Mouse (Mus musculus) embryonic facial prominence, embryonic 11.5 days (tissue): ENCODE data around the gene Nexn. TPM values are rescaled to one million over a fixed set of nuclear protein-coding genes. Genes with fewer than 3 reads are reported as not detected.

Experiments used
- ATAC-seq: fragments of 200-750 bp; cut with Nextera tagmentation; replicated peaks from 2 replicates; pipeline ENCODE4 v1.8.0; 2017; ENCODE audit warnings: low read depth; ENCODE audit not compliant: insufficient number of reproducible peaks, low FRiP score, low TSS enrichment
- DNase-seq: peaks from one replicate; pipeline ENCODE4 v3.0.0-alpha.2; 2015; ENCODE audit warnings: low spot score
- H3K27ac ChIP-seq: fragments of 300-500 bp; sonication (generic); replicated peaks from 2 replicates; pipeline ENCODE4 v1.5.1; 2014; ENCODE audit warnings: mild to moderate bottlenecking, low read depth, low read length, control low read depth
- H3K27me3 ChIP-seq: fragments of 300-500 bp; sonication (generic); 2 replicates; pipeline ENCODE4 v1.6.1; 2014; ENCODE audit warnings: mild to moderate bottlenecking, low read length, moderate library complexity, mixed read lengths; ENCODE audit not compliant: control insufficient read depth, insufficient read depth
- H3K36me3 ChIP-seq: fragments of 300-500 bp; sonication (generic); replicated peaks from 2 replicates; pipeline ENCODE4 v1.6.1; 2014; ENCODE audit warnings: low read depth, mild to moderate bottlenecking, low read length, moderate library complexity, mixed read lengths; ENCODE audit not compliant: control insufficient read depth, insufficient read depth
- H3K4me1 ChIP-seq: fragments of 300-500 bp; sonication (generic); 2 replicates; pipeline ENCODE4 v1.6.1; 2014; ENCODE audit warnings: low read length, mixed read lengths; ENCODE audit not compliant: control insufficient read depth, insufficient read depth
- H3K4me2 ChIP-seq: fragments of 300-500 bp; sonication (generic); 2 replicates; pipeline ENCODE4 v1.6.1; 2014; ENCODE audit warnings: low read depth, mild to moderate bottlenecking, control low read depth, low read length, moderate library complexity
- H3K4me3 ChIP-seq: fragments of 300-500 bp; sonication (generic); 2 replicates; pipeline ENCODE4 v1.5.1; 2014; ENCODE audit warnings: low read depth, low read length, control low read depth
- H3K9ac ChIP-seq: fragments of 300-500 bp; sonication (generic); replicated peaks from 2 replicates; pipeline ENCODE4 v1.6.1; 2014; ENCODE audit warnings: mild to moderate bottlenecking, control low read depth, low read length
- H3K9me3 ChIP-seq: fragments of 300-500 bp; sonication (generic); replicated peaks from 2 replicates; pipeline ENCODE4 v1.6.1; 2016; ENCODE audit warnings: mild to moderate bottlenecking, low read length, inconsistent platforms, mixed read lengths; ENCODE audit not compliant: control insufficient read depth
- WGBS: fragments of 180-500 bp; shearing (Covaris S2); extraction: QIAGEN DNeasy Blood & Tissue Kit; methylation state at CpG from one replicate; pipeline ENCODE4 v1.1.7; 2014; 5-methylcytosine and 5-hydroxymethylcytosine counted together
- polyA plus RNA-seq: library from polyadenylated mRNA; unstranded; fragments of >200 nt; fragmentation: Nextera tagmentation; extraction: Ambion mirVana; gene quantifications from 2 replicates; pipeline ENCODE4 v1.2.1, GENCODE M21; 2014

Nexn gene
- polyA plus RNA-seq, 1 experiment from 2014 or later: 4.9 TPM

DNA sequence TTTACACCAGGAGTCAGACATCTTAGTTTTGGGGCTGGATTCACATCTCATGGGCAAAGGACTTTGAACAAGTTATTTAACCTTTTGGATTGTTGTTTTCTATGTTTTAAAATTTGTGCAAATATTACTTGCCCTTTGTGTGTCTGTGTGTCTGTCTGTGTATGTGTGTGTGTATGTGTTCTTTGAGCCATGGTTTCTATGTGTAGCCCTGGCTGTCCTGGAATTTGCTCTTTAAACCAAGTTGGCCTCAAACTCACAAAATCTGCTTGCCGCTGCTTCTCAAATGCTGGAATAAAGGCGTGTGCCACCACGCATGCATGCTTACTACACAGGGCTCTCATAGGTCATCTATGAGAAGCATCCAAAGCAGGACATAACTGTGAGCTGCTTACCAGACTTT is 10.8 kb upstream of the Nexn start:
- Histone ChIP-seq H3K9me3 (no peaks in the 10 kb centered on the region), H3K27me3 (no peaks in the 10 kb centered on the region), H3K4me3 (no peak overlapping the region), H3K27ac (no peak overlapping the region), H3K4me1 (no peaks in the 10 kb centered on the region), H3K4me2 (no peak overlapping the region), H3K9ac (no peak overlapping the region), H3K36me3 (no peaks in the 10 kb centered on the region; the same call in 1 of the 2 replicates)
- DNase-seq: no peak
- 97% methylated on average over 3 of the region's 3 CpGs for WGBS
- ATAC-seq: no peak

DNA sequence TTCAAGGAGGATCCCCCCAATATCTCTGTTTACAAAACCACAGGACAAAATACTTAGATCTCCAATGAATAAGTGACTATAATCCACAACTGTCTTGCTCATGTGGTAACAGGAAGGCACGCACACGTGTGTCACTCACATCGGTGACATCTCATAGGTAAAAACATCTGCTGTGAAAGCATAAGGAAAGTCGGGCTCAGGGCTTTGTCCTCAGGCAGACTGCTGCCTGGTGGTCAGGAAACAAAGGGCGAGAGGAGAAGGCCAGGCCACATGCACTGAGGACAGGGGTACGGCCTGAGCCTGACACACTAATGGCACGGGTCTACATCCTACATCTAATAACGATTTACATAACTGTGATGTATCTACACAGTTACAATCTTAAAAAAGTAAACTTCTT is 8.9 kb upstream of the Nexn start:
- 73% methylated on average over 8 of the region's 8 CpGs for WGBS
- Histone ChIP-seq H3K4me3 (no peak overlapping the region), H3K27me3 (no peaks in the 10 kb centered on the region), H3K4me2 (no peak overlapping the region), H3K9me3 (no peaks in the 10 kb centered on the region), H3K9ac (no peak overlapping the region), H3K27ac (no peak overlapping the region), H3K4me1 (no peaks in the 10 kb centered on the region), H3K36me3 (no peaks in the 10 kb centered on the region; the same call in 1 of the 2 replicates)
- DNase-seq (no peak), ATAC-seq (no peak)

DNA sequence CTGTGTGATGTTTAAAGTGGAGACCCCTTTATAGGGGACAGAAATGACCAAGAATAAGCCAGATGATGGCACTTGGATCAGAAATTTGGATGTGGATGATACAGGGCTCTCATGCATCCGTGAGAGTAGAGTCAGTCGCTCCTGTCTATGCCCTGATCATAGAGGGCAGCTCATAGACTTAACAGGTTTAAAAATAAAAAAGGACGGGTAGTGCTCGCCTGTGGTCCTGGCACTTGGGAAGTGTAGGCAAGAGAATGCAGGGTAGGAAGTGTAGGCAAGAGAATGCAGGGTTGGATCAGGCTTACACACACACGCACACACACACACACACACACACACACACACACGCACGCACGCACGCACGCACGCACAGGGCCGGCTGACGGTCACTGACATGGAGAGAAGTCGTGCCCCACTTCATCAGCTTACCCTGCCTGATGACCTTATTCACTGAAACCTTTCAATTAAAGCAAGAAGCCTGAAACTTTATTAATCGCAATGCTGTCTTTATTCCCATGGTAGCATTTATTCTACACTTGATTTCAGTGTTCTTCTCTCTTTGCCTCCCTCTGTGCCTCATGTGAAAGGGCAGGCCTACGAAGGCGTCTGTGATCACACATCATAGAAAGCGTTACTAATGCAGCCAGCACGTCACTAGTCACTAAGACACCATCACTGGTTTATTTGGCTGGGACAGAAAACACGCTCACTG is 7.0 kb upstream of the Nexn start:
- Histone ChIP-seq H3K4me1 (no peaks in the 10 kb centered on the region), H3K9me3 (no peaks in the 10 kb centered on the region), H3K9ac (no peak overlapping the region), H3K36me3 (no peaks in the 10 kb centered on the region; the same call in 1 of the 2 replicates), H3K4me2 (no peak overlapping the region), H3K27me3 (no peaks in the 10 kb centered on the region), H3K4me3 (no peak overlapping the region), H3K27ac (no peak overlapping the region)
- WGBS: 88% methylated on average over 20 of the region's 20 CpGs
- ATAC-seq (no peak), DNase-seq (no peak)

DNA sequence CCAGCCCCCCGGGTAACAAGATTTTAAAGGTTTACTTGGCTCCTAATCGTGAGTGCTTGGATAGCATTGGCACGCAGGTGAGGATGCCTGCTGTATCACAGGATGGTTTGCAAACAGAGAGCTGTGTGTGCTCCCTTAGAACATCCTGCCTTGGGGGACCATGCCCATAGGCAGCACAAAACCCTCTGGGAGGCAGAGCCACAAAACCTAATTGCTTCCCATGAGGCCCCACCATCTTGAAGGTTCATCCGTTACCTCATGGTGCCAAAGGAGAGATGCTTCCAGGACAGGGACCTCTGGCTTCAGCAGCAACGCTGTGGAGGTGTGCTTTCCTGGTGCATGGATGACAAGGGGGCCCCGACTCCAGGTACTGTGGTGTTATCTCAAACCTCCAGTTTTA is 5.7 kb upstream of the Nexn start:
- H3K9ac ChIP-seq: no peak overlapping the region
- ATAC-seq: no peak
- 81% methylated on average over 6 of the region's 6 CpGs for WGBS

DNA sequence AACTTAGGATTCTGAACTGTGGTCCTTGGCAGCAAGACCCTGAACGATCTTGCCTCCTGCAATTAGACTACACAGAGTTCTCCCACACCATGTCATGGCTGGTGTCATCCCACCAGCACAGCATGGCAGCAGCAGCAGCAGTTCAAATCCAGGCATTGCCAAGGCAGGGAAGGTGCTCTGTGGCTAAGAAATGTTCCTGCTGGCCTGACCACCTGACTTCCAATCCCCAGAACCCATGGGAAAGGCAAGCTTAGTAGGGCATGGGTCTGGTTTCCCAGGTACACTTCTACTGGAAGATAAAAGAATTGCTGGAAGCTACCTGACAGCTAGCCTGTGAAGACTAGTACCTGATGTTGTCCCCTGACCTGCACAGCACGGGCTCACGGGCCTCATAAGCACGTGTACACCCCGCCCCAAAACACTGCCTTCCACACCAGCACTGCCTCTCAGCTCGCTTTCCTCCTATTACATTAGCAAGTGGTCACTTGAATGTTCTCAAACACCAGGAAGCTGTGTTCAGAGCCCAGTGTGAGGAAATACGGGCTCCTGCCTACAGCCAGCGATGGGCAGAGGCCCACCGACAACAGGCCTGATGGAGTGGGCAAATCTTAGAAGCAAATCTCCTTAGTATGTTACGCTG is 5.0 kb upstream of the Nexn start:
- Histone ChIP-seq H3K9ac (no peak overlapping the region), H3K27ac (no peak overlapping the region), H3K4me2 (no peak overlapping the region), H3K36me3 (no peaks in the 10 kb centered on the region; the same call in 1 of the 2 replicates), H3K4me1 (0 out of 2 replicates have a peak, but pooled peaks cover 2% of the 10 kb centered on the region), H3K4me3 (no peak overlapping the region), H3K9me3 (no peaks in the 10 kb centered on the region), H3K27me3 (0 out of 2 replicates have a peak, but pooled peaks cover 2% of the 10 kb centered on the region)
- whole genome bisulfite sequencing: 91% methylated on average over 10 of the region's 10 CpGs
- DNase-seq (no peak), ATAC-seq (no peak)

More for the DNA sequence above, 5.7 kb upstream of the Nexn start:
- DNase-seq: no peak
- no peaks in the 10 kb centered on the region for H3K9me3 ChIP-seq
- H3K27ac ChIP-seq: no peak overlapping the region
- no peaks in the 10 kb centered on the region for H3K4me1 ChIP-seq
- H3K4me2 ChIP-seq: no peak overlapping the region
- no peaks in the 10 kb centered on the region for H3K27me3 ChIP-seq
- H3K4me3 ChIP-seq: no peak overlapping the region
- no peaks in the 10 kb centered on the region; the same call in 1 of the 2 replicates for H3K36me3 ChIP-seq

DNA sequence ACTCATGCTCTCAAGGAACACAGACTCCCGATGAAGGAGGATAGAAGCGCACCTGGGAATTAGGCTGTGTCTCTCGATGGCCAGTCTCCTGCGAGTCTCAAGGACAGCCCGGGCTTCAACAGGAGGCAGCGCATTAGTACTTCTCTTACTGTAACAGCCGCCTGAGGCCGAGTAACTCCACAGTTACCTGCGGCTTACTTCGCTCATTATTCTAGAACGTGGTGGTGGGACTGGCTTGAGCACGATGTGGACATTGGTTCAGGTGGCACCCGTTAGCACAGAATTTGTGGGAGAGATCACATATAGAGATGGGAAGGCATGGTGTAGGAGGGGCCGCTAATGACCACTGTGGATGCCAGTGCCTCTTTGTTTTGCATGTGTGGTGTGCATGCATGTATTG is 1.9 kb upstream of the Nexn start:
- DNase-seq: no peak
- Histone ChIP-seq H3K4me3 (no peak overlapping the region), H3K9me3 (no peaks in the 10 kb centered on the region), H3K4me2 (no peak overlapping the region), H3K4me1 (0 out of 2 replicates have a peak, but pooled peaks cover 3% of the 10 kb centered on the region), H3K27ac (no peak overlapping the region), H3K9ac (no peak overlapping the region), H3K27me3 (peaks cover 9% of the 10 kb centered on the region), H3K36me3 (no peaks in the 10 kb centered on the region)
- no peak for ATAC-seq
- 90% methylated on average over 14 of the region's 14 CpGs for WGBS

DNA sequence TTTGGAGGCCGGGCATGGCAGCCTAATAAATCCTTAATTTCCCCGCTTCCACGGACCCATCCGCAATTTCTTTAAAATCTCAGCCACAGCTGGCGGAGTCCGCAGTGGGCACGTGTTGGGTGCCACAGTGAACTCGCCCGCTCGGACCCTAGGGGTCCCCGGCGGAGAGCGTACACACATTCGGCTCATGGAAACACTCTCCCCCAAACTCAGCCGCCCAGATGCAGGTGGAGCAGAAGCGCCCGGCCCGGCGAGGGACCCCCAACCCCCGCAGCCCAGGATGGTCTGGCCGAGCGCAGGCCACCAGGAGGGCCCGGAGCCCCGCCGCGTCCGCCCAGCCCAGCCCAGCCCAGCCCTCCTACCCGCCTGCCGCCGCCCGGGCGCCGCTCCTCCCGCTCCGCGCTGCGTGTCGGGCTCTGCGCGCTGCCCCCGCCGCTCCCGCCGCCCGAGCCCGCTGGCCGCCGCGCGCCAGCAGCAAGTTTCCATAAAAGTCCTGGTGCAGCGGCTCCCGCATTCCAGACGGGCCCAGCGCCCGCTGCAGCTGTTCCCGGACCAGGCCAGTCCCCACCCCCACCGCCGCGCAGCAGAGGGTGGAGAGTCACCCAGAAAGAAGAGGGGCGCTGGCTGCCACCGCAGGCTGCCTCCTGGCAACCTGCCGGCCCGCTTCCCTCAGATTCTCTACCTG is 657 bp downstream of the Nexn start:
- DNase-seq (peak; percentile 75), ATAC-seq (peak; percentile 82)
- H3K9me3 ChIP-seq: no peaks in the 10 kb centered on the region
- WGBS: 1% methylated on average over 59 of the region's 63 CpGs
- H3K9ac ChIP-seq: peak overlapping the region; percentile 72
- H3K4me1 ChIP-seq: peaks cover 3% of the 10 kb centered on the region; the same call in 1 of the 2 replicates
- H3K4me2 ChIP-seq: peak overlapping the region; percentile 99
- H3K36me3 ChIP-seq: no peaks in the 10 kb centered on the region
- peaks cover 9% of the 10 kb centered on the region for H3K27me3 ChIP-seq
- peak overlapping the region; percentile 62 for H3K4me3 ChIP-seq
- H3K27ac ChIP-seq: peak overlapping the region; percentile 20; the same call in 1 of the 2 replicates
